Mouse (Mus musculus): ENCODE data around the gene Xpc.
A peak's percentile ranks its signal among the peaks of the same experiment; 100 is the strongest.
"Not testable (repeated sequence)": the region's sequence is repeated elsewhere in the genome, so short reads cannot be mapped to it uniquely, and the experiment has no call there.

The Xpc gene

GRCm38 (mm10) chr6:91472319-91472718 is 43.4 kb downstream of the Xpc start:
- DNase-seq (ENCODE audit: low spot score), result no peak

DNA sequence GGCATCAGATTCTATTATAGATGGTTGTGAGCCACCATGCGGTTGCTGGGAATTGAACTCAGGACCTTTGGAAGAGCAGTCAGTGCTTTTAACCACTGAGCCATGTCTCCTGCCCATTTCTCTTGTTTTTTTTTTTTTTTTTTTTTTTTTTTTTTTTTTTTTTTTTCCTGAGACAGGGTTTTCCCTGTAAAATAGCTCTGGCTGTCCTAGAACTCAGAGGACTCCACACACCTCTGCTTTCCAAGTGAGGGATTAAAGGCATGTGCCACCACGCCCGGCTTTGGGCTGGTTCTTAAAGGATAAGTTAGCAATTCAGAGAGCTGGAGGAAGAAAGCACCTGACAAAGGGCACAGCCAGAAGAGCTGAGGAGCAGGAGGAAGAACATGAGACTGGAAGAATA is 44.3 kb downstream of the Xpc start:
- not testable (repeated sequence) for DNase-seq (ENCODE audit: low spot score)

DNA sequence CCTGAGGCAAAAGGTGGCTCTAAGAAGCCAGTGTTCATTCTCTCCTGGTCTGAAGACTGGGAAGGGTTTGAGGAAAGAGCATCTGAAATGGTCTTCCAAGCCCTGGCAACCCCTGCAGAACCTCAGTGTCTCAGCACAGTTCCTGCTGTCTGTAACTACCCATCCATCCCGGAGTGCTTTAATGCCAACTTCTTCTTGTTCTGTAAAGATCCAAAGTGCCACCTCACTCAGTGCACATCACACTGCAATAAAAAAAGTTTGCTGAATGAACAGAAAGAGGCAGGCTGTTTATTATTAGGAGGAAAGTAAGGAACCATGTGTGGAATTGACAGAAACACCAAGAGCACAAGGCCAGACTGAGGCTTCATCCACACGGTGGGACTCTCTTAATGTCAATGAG is 45.0 kb downstream of the Xpc start:
- DNase-seq (ENCODE audit: low spot score), result no peak

DNA sequence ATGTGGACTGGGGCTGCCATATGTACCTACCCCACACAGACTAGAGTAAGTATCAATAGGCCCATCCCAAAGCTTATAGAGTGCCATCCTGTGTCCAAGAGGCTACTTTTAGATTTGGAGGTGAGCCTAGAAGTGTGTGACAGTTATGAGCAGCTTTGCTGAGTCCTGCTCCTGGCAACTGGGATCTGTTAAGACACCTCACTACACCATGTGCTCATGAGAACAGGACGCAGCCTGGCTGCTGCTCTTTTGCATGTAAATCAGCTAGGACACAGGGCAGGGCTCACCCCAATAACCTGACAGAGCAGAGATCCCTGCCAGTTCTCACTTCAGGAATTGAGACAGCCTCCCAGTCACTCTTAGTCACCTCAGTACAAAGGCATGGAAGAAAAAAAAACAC is 48.6 kb downstream of the Xpc start:
- no peak for DNase-seq (ENCODE audit: low spot score)

DNA sequence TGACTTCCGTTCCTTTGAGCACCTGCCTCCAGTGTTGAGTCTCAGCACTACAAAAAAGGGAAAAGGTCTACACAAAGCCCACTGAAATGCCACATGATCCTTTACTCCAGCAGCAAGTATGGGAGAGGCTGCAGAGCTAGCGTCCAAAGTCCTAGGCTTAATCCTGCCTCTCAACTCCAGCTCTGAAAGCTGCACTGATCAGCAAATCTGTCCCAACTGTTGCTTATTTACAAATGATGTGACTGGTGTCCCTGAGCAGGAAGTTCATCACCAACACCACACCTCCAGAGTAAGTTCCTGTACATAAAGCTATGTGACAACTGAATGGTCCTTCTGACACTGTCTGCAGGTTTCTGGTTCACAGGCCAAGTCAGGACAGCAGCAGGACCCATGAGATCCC is 49.9 kb downstream of the Xpc start:
- DNase-seq (ENCODE audit: low spot score), result no peak

DNA sequence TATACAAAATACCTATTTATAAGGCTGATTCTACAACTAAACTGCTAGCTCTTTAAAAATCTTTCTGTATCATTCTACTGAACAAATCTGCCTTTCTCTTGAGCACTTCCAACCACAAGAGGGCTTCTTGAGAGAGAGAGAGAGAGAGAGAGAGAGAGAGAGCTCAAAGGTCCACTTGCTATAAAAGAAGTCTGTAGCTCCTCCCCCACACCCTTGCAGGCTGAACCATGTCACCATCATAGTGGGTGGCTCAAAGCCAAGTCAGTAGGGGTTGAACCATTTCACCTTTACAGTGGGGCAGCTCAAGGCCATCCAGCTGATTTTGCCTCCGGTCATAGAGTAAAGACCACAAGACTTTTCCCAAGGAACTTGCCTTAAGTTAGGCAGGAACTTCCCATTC is 56.2 kb downstream of the Xpc start:
- no peak for DNase-seq (ENCODE audit: low spot score)

DNA sequence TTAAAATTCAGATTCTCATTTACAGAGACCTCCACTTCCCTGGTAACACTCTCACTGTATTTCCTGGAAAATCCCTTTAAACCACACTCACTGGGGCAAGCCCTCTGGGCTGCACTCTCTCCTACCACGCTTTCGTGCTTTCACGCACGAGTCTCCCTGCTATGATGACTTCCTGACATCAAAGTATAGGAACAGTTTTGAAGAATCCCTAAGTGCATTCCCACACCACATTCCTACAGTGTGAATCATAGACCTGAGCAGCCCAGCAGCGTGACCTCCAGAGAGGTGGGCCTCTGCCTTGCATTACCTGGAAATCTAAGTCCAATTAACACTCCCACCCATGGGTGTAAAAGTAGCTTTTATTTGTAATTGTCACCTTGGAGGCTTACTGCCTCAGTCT is 61.1 kb downstream of the Xpc start:
- DNase-seq (ENCODE audit: low spot score), result no peak

DNA sequence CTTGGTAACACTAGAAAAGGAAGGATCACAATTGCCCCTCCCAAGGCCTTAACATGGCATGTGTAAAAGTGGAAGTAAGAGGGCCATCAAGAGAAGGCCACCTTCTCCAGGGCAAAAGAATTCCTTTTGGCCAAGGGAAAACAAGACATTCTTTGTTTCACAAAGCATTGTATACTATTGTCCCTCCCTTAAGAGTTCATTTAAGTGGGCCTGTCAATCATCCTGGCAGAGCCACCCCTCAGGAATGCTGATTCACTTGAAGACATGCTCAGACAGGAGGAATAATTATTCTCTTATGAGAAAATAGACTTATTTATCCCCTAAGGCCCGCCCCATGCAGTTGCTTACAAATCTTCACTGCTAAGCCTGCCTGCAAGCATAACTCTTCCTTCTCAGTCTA is 63.6 kb downstream of the Xpc start:
- DNase-seq (ENCODE audit: low spot score), result no peak

GRCm38 (mm10) chr6:91449472-91450225 is 66.0 kb downstream of the Xpc start:
- no peak for DNase-seq (ENCODE audit: low spot score)

DNA sequence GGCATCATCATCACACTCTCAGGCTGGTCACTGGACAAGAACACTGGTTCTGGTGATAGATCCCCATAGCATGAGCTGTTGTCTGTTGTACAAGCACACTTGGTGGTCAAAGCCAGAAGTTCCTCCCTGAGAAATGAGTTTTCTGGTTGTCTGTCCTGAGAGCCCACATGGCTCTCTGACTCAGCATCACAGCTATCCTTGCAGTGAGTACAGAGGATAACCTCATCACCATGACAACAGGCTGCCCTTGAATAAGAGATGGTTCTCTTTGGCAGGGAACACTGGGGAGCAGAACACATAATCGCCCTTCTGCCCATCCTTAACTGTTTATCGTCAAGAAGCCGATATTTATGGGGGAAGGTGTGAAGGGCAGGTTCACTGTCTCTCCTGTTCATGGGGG is 70.4 kb downstream of the Xpc start:
- DNase-seq (ENCODE audit: low spot score), result no peak

DNA sequence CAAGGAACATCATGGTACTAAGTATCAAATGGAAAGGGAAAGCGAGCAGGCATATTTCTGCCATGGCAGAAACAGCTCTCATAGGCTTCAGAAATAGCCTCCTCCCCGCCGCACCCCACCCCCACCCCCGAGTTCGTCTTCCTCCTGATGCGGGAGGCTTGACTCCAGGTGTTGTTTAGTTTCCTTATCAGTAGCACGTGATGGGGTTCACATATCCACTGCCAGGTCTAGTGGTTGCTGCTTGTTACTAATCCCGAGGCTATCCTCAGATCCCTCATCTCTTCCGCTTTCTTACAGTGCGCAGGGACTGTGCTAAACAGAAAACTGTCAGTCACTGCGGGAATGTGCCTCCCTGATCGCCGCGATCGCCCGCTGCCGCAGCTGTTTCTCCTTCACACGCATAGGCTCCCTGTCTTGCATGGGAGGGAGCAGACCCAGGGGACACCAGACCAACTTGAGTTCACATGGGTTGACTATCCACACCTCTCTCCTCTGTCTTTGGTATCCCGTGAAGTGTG is 74.5 kb downstream of the Xpc start:
- no peak for DNase-seq (ENCODE audit: low spot score)

GRCm38 (mm10) chr6:91440474-91441144 is 75.1 kb downstream of the Xpc start:
- peak; percentile 97 for DNase-seq (ENCODE audit: low spot score)

Measured in ovary, postnatal 14 days (tissue).